Mouse (Mus musculus): ENCODE measurements around the gene Rnf19b. TPM values are rescaled to one million over a fixed set of nuclear protein-coding genes. Genes with fewer than 3 reads are reported as not detected.
A peak's percentile ranks its signal among the peaks of the same experiment; 100 is the strongest.

The Rnf19b gene
- total and polyA plus RNA-seq, 3 experiments = 75.3 to 104 (median 98.3) TPM

- 0 out of 2 replicates have a peak, but pooled peaks have one; percentile 48 for TF ChIP-seq MAX (IDR thresholded peaks at IDR 0.05; ENCODE audit: low read length)
- TF ChIP-seq TBP (conservative IDR thresholded peaks at IDR 0.05; ENCODE audit: low read depth, low read length) = no peak
- peak; percentile 10; the same call in 1 of the 2 replicates for TF ChIP-seq SMC3 (IDR thresholded peaks at IDR 0.05; ENCODE audit: low read depth, low read length)
- peak; percentile 98 for TF ChIP-seq IRF4 (IDR thresholded peaks at IDR 0.05; ENCODE audit: low read depth, low read length)
- TF ChIP-seq MXI1 (IDR thresholded peaks at IDR 0.05; ENCODE audit: low read depth, low read length) = peak; percentile 76
- TF ChIP-seq TCF12 (IDR thresholded peaks at IDR 0.05; ENCODE audit: low read depth, low read length) = peak; percentile 83
- no peak for TF ChIP-seq UBTF (IDR thresholded peaks at IDR 0.05; ENCODE audit: low read depth, low read length)
- no peak for TF ChIP-seq POLR2AphosphoS2 (IDR thresholded peaks at IDR 0.05; ENCODE audit: low read depth, low read length)
These were observed 1.9 kb downstream of the Rnf19b start (continued) for GRCm38 (mm10) chr4:129059922-129060321.

GRCm38 (mm10) chr4:129061486-129061885 is 3.4 kb downstream of the Rnf19b start:
- dilution Hi-C loops (cut with MboI; ENCODE audit: extremely low pct_ligation_motif_present, extremely low pct_unique_long_range_greater_than_20kb, low sequenced_read_pairs) (no loop called here), in situ Hi-C loops (cut with MboI; ENCODE audit: low pct_ligation_motif_present, low pct_unique_long_range_greater_than_20kb, low sequenced_read_pairs) (no loop called here)
- H3K4me1 ChIP-seq (ENCODE audit: control insufficient read depth in 1 of 2, insufficient read depth in 2 of 2) = peaks cover 5 to 50% of the 10 kb centered on the region in 2 experiments; a peak in 3 of 4 replicates

GRCm38 (mm10) chr4:129062281-129063075 is 4.4 kb downstream of the Rnf19b start:
- H3K36me3 ChIP-seq (replicated peaks in 1 of 2; ENCODE audit: control insufficient read depth in 1 of 2, insufficient read depth in 1 of 2, low read length in 1 of 2) = peaks cover 0 to 6% of the 10 kb centered on the region in 2 experiments
- in situ Hi-C loops (cut with MboI; ENCODE audit: low pct_ligation_motif_present, low pct_unique_long_range_greater_than_20kb, low sequenced_read_pairs) (no loop called here), dilution Hi-C loops (cut with MboI; ENCODE audit: extremely low pct_ligation_motif_present, extremely low pct_unique_long_range_greater_than_20kb, low sequenced_read_pairs) (no loop called here)
- H3K27me3 ChIP-seq (replicated peaks) = no peaks in the 10 kb centered on the region
- H3K4me1 ChIP-seq (ENCODE audit: control insufficient read depth in 1 of 2, insufficient read depth in 2 of 2) = peaks cover 7 to 51% of the 10 kb centered on the region in 2 experiments
- H3K4me2 ChIP-seq (ENCODE audit: insufficient read depth, low read depth, poor library complexity, severe bottlenecking) = no peak overlapping the region
- no peak overlapping the region for H3K9ac ChIP-seq (ENCODE audit: insufficient read depth, low read depth)
- no peak for DNase-seq (ENCODE audit: extremely low read depth)
- H3K9me3 ChIP-seq (replicated peaks; ENCODE audit: low read length) = no peaks in the 10 kb centered on the region
- no peak overlapping the region for H3K27ac ChIP-seq (ENCODE audit: insufficient read depth, low read depth)
- H3K4me3 ChIP-seq (replicated peaks in 1 of 3; ENCODE audit: low read depth in 2 of 3, low read length in 2 of 3, poor library complexity in 1 of 3) = no peak overlapping the region
- no peak for TF ChIP-seq MAFK (IDR thresholded peaks at IDR 0.05; ENCODE audit: insufficient replicate concordance, low read length)
- no peak for TF ChIP-seq CHD2 (IDR thresholded peaks at IDR 0.05; ENCODE audit: low read length)
- no peak for TF ChIP-seq JUND (conservative IDR thresholded peaks at IDR 0.05; ENCODE audit: low read depth, low read length)
- no peak for TF ChIP-seq ZKSCAN1 (IDR thresholded peaks at IDR 0.05; ENCODE audit: borderline replicate concordance, low read depth, low read length)
- no peak for TF ChIP-seq POLR2AphosphoS2 (IDR thresholded peaks at IDR 0.05; ENCODE audit: low read depth, low read length)
- TF ChIP-seq USF2 (conservative IDR thresholded peaks at IDR 0.05; ENCODE audit: low read depth, low read length) = no peak
- TF ChIP-seq MAZ (IDR thresholded peaks at IDR 0.05; ENCODE audit: low read depth, low read length) = no peak
- no peak for TF ChIP-seq NELFE (IDR thresholded peaks at IDR 0.05; ENCODE audit: low read depth, low read length)
- no peak for TF ChIP-seq BHLHE40 (IDR thresholded peaks at IDR 0.05; ENCODE audit: low read depth, low read length)
- no peak for TF ChIP-seq HCFC1 (IDR thresholded peaks at IDR 0.05; ENCODE audit: low read depth, low read length)
- no peak for TF ChIP-seq USF1 (IDR thresholded peaks at IDR 0.05; ENCODE audit: low read depth, low read length)
- TF ChIP-seq JUN (IDR thresholded peaks at IDR 0.05; ENCODE audit: insufficient read depth, low read depth, low read length) = no peak
- no peak for TF ChIP-seq CHD1 (IDR thresholded peaks at IDR 0.05; ENCODE audit: low read depth, low read length)
- TF ChIP-seq UBTF (IDR thresholded peaks at IDR 0.05; ENCODE audit: low read depth, low read length) = no peak
- TF ChIP-seq E2F4 (IDR thresholded peaks at IDR 0.05; ENCODE audit: insufficient replicate concordance, low read depth, low read length) = no peak
- no peak for TF ChIP-seq POLR2A (IDR thresholded peaks at IDR 0.05; ENCODE audit: low read depth, low read length)
- no peak for TF ChIP-seq ELF1 (IDR thresholded peaks at IDR 0.05; ENCODE audit: low read depth, low read length)
- TF ChIP-seq TCF12 (IDR thresholded peaks at IDR 0.05; ENCODE audit: low read depth, low read length) = no peak
- H3K79me2 ChIP-seq (replicated peaks; ENCODE audit: control insufficient read depth, extremely low read depth, insufficient read depth, poor library complexity, severe bottlenecking) = peaks cover 23% of the 10 kb centered on the region

More at GRCm38 (mm10) chr4:129061486-129061885, 3.4 kb downstream of the Rnf19b start:
- Histone ChIP-seq H3K4me3 (replicated peaks in 1 of 3; ENCODE audit: low read depth in 2 of 3, low read length in 2 of 3, poor library complexity in 1 of 3) (no peak overlapping the region), H3K79me2 (replicated peaks; ENCODE audit: control insufficient read depth, extremely low read depth, insufficient read depth, poor library complexity, severe bottlenecking) (peaks cover 20% of the 10 kb centered on the region), H3K9ac (ENCODE audit: insufficient read depth, low read depth) (no peak overlapping the region), H3K27ac (ENCODE audit: insufficient read depth, low read depth) (no peak overlapping the region), H3K9me3 (replicated peaks; ENCODE audit: low read length) (no peaks in the 10 kb centered on the region), H3K27me3 (replicated peaks) (no peaks in the 10 kb centered on the region), H3K36me3 (replicated peaks in 1 of 2; ENCODE audit: control insufficient read depth in 1 of 2, insufficient read depth in 1 of 2, low read length in 1 of 2) (peaks cover 0 to 5% of the 10 kb centered on the region in 2 experiments), H3K4me2 (ENCODE audit: insufficient read depth, low read depth, poor library complexity, severe bottlenecking) (no peak overlapping the region)
- no peak for TF ChIP-seq USF1 (IDR thresholded peaks at IDR 0.05; ENCODE audit: low read depth, low read length)
- DNase-seq (ENCODE audit: extremely low read depth) = no peak

Measured in CH12.LX (cell line).